Mouse (Mus musculus) small intestine, adult 2 months (tissue): ENCODE measurements around the gene E330017A01Rik.
A peak's percentile ranks its signal among the peaks of the same experiment; 100 is the strongest.

Source experiments
- CTCF ChIP-seq: fragments of 200-500 bp; IDR thresholded peaks from 2 replicates; pipeline ENCODE4 v1.5.1; 2012; ENCODE audit warnings: low read depth, mild to moderate bottlenecking, control low read depth, inconsistent platforms, low read length, moderate library complexity, mixed read lengths; ENCODE audit not compliant: insufficient replicate concordance, insufficient read length; ENCODE audit errors: extremely low read depth
- POLR2A ChIP-seq: fragments of 200-500 bp; IDR thresholded peaks from 2 replicates; pipeline ENCODE4 v1.6.1; 2012; ENCODE audit warnings: low read depth, mild to moderate bottlenecking, control low read depth, inconsistent platforms, low read length, moderate library complexity

DNA sequence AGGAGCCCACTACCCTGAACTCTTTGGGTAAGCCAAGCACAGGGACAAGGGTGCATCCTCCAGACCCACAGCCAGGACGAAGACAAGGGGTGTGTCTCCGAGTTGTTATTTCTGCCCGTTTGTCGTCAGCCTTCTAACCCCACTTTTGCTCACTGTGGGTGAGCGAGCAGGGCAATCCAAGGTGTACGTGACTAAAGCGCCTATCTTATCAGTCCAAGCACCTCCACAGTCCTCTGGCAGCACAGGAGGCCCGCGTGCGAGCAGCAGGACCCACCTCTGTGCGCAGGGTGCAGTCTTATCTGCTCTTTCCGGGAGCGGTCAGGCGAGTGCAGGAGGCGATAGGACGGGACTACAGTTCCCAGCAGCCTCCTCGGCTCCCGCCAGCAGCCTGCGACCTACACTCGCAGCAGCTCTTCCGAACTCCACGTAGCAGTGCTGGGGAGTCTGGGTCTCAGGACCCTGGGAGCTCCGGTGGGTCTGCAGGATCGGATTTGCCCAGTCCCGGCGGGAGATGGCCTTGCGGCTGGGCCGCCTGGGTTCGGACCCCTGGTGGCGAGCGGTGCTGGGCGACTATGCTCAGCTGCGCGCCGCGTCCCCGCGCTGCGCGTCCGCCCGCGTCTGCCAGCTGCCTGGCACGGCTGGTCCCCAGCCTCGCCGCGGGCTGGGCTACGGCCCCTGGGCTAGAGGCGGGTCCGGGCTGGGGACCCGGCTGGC lies 31.5 kb upstream of the E330017A01Rik start, which contains the start of gene Cpox:
- TF ChIP-seq POLR2A (peak; percentile 40; the same call in 1 of the 2 replicates), CTCF (0 out of 2 replicates have a peak, but pooled peaks have one; percentile 31)
